8 mouse cellular contexts compared by ENCODE assay signal in genomic region chr13:98008588-98008987, GRCm38 (mm10).
DNase-seq lines count a peak whose midpoint lies in the region; ATAC-seq lines count a peak whose summit lies in the region.

No protein-coding gene starts in this region.

- no peaks in the 10 kb centered on the region for H3K9me3 ChIP-seq in forebrain, embryonic 12.5 days

- no peak overlapping the region for H3K4me2 ChIP-seq in forebrain, embryonic 12.5 days

- H3K36me3 ChIP-seq in forebrain, embryonic 12.5 days (replicated peaks): no peaks in the 10 kb centered on the region

- H3K27me3 ChIP-seq in forebrain, embryonic 12.5 days: no peaks in the 10 kb centered on the region

- H3K4me1 ChIP-seq in forebrain, embryonic 12.5 days: peaks cover 2% of the 10 kb centered on the region; the same call in 1 of the 2 replicates

- H3K27ac ChIP-seq in forebrain, embryonic 12.5 days: no peak overlapping the region

- intact Hi-C loops in left cerebral cortex, postnatal 10 days (cut with DNase I): no loop called here

- H3K9ac ChIP-seq in forebrain, embryonic 12.5 days: no peak overlapping the region

- ATAC-seq in megakaryocyte-erythroid progenitor cell, adult 5-6 weeks (replicated peaks; ENCODE audit: low FRiP score, low TSS enrichment, poor library complexity, severe bottlenecking): peak; percentile 88
- no peak for ATAC-seq in forebrain, embryonic 12.5 days (ENCODE audit: low FRiP score)
- ATAC-seq in cerebellum, adult (ENCODE audit: insufficient number of reproducible peaks, low FRiP score, low TSS enrichment): no peak

- 93% methylated on average over 10 of the region's 10 CpGs for WGBS in forebrain, embryonic 12.5 days

- DNase-seq in left cerebral cortex, adult 18-20 months (ENCODE audit: low spot score in 2 of 2): peak; percentile 63 to 81
- no peak for DNase-seq in left cerebral cortex, postnatal 10 days (ENCODE audit: extremely low spot score in 1 of 2, low spot score in 2 of 2)
- peak; percentile 81 to 85 for DNase-seq in frontal cortex, adult 2 months (ENCODE audit: extremely low spot score in 1 of 2, low spot score in 1 of 2)
- peak; percentile 60 to 72 for DNase-seq in kidney, postnatal 36 days
- no peak for DNase-seq in neural tube, embryonic 10.5 days (ENCODE audit: extremely low spot score, low spot score)

- H3K4me3 ChIP-seq in forebrain, embryonic 12.5 days (replicated peaks): no peak overlapping the region

Comparison
In these comparisons a context has a peak if more than half of its experiments do, and no peak if none do; other contexts are left out.
1. DNase-seq: peak in left cerebral cortex, adult 18-20 months (2 of 2), frontal cortex, adult 2 months (2 of 2) and kidney, postnatal 36 days (2 of 2); none in left cerebral cortex, postnatal 10 days (0 of 2) and neural tube, embryonic 10.5 days (single experiment).